Mouse (Mus musculus): ENCODE results near the gene Ap3b2.
A peak's percentile ranks its signal among the peaks of the same experiment; 100 is the strongest.
"Not testable (repeated sequence)": the region's sequence is repeated elsewhere in the genome, so short reads cannot be mapped to it uniquely, and the experiment has no call there.

The Ap3b2 gene

DNA sequence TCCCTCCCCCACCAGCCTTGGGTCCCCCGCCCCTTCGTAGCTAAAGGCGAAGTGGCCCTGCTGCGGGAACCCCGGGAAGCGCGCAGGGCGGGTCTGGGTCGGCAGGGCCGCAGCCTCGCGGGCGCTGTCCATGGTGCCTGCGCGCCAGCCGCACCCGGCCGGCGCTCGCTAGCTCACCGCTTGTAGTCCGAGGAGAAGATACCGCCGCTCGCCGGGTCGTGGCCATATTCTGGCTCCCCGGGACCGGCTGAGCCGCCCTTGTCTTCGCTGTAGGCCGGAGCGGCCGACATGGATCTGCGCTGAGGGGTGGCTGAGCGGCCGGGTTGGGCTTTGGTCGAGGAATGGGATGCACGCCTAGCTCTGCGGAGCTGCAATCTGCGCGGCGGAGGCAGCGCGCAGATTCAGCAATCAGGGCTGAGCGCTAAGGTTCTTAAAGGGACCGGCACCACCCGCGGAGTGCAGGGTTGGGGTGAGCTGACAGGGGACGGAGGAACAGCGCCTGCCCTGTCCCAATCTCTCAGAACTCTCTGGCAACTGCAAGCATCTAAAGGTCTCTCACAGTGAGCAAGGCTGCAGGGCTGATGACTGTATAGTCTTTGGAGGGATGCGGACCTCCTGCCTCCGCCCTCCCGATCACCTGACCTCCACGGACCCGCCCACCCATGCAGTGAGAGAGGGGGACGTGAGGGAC lies at the start of gene Ap3b2:
Gene Ap3b2 (minus strand): TSS at position 595 of the 691 bp plus-strand sequence.
- DNase-seq (ENCODE audit: low read depth), result no peak

DNA sequence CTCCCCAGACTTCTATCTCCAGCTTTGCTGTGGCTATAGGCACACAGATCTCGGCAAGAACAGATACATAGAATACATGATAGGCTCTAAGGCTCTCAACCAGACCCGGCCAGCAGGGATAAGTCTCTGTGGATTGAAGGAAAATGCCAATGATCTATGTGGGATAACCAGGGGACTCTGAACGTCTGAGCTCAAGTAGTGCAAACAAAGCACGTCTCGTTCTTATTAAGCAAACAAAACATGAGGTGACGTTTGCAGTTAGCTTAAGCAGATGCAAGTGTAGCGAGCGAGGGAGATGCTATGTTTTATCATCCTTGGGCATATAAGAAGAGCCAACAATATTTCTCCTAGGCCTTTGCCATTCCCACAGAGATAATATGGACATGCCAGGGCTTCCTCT lies 49.2 kb upstream of the Ap3b2 start:
- no peak for DNase-seq (ENCODE audit: low read depth)

DNA sequence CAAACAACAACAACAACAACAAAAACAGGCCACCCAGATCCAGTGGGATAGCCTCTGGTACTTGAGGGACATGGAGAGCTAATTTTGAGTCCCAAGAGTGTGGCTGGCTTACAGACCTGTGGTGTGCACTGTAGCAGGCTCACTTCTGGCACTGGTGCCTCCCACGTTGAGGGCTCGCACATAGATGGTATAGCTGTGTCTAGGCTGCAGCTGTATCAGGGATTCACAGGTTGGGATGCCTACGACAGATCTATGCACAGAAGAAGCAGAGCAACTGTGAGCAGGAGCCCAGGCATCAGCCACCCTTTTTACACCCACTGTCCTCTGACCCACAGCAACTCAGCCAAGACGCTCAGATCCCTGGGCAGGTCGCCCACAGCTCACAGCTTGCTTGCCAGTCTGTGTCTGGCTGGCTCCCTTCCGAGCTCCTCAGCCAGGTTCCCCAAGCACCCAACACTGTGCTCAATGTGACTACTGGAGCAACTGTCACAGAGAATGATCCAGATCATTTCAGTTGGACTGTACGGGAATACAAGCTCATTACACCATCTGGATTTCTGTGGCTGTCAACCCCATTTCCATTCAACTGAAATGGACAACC lies 48.3 kb upstream of the Ap3b2 start:
- no peak for DNase-seq (ENCODE audit: low read depth)

DNA sequence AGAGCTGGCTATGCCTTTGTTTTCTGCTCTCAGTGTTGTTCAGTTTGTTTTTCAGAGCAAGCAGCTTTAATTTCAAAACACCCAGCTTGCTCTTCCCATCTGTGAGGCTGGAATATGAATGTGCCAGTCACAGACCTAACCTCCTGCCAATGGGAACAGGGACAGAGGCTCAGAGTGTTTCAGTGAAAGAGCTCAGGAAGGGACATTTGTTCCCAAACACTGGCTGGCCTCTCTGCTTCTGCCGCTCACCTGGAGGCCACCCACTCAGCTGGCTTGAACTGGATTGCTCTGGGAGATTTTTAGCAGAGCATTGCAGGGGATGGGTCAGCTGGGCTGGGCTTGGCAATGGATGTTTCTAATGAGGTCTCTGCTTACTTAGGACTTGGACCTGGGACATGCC lies 47.3 kb upstream of the Ap3b2 start:
- DNase-seq (ENCODE audit: low read depth), result no peak

DNA sequence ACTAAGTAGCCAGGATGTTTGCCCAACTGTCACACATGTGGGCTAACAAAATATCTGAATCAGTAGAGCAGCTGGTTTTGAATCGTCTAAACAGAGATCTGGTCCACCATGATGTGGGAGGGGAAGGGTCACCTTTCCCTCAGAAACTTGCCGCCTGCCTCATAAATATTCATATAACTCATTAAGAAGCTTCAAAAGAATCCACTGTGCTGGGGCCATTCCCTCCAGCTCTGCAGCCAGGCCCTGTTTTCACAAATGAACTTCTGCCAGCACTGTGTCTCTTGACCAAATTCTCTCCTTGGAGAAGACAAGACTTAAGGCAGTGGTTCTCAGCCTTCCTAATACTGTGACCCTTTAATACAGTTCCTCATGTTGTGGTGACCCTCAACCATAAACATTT lies 45.8 kb upstream of the Ap3b2 start:
- no peak for DNase-seq (ENCODE audit: low read depth)

DNA sequence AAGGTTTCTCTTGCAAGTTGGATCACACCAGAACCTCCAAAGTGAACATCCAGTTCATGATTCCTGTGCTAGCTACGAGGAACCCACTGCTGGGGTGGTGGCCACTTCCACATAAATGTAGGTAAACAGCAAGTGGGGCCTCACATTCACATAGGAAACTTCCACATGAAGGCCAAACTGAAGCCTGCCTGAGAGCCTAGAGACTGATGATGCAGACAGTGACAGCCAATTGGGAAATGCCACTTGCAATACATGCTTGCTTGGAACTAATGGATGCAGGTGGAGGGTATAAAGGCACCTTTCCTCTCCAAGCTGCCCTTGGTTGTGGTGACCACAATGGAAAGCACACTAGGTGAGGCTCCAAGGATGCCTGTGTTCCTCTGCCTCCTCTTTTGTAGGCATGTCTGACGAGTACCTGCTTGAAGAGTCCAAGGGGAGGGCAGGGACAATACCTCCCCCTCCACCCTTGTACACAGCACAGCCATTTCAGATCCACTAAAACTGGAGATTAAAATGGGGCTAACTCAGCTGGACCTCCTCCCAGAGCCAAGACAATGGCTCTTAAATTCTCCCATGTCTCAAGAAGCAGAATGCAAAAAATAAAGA lies 44.4 kb upstream of the Ap3b2 start:
- DNase-seq (ENCODE audit: low read depth), result peak; percentile 39

DNA sequence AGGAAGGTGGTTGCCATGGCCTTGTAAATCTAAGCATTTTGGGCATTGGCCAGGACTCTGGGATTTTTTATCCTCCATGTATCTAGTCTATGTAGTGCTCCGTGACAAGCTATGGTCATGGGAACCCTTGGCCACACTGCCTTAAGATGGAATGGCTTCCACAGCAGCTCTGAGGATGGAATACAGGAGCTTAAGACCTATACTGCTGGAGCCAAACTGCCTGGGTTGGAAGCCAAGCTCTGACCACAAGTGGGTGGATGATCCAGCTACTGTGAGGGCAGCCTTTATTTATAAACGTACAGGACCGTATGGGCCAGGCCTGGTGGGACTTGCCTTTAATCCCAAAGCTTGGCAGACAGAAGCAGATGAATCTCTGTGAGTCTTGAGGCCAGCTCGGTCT lies 42.8 kb upstream of the Ap3b2 start:
- DNase-seq (ENCODE audit: low read depth), result no peak

DNA sequence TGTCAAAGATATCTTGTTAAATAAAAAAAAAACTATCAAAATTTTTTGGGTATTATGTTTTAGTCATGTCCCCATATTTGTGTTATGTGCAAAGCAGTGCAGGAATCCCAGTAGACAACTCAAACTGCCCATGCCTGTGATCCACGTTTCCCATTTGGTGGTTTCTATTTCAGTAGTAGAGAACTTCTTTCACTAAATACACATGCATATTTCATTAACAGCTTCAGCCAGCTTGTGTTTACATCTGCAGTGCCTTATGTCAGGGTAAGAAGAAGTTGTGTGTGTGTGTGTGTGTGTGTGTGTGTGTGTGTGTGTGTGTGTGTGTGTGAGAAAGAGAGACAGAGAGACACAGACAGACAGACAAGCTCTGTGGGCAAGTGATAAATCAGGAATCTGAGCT lies 37.7 kb upstream of the Ap3b2 start:
- DNase-seq (ENCODE audit: low read depth), result no peak

DNA sequence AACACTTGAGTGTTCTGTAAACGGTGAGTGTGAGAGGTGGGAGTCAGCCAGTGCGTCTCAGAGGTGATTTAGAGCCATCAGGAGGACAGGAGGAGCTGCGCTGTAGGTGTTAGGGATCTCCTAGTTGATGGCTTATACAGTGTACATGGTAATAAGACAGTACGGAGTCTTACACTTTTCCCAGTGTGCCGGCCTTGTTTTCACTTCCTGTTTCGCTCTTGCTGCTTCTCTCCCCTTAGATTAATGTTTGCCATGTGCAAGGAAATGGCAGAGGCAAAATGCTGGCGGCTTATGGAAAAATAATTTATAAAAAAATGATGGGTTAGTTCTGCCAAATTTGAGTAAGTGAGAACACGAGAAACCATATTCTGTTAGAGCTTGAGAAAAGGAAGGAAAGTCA lies 35.2 kb upstream of the Ap3b2 start:
- no peak for DNase-seq (ENCODE audit: low read depth)

DNA sequence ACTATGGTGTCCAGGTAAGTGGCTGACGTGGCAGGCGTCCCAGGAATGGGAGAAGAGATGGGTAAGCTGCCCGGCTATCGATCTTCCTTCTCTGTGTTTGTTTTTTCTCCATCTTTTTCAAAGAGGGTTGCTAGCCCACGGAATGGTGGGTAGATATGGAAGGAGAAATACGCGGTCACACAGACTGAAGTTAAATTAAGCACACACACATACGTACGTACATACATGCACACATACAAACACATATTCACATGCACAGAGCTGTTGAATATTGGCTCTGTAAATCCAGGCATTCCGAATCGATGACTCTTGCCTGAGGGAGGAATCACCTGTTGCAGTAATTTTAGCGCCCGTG lies 29.9 kb upstream of the Ap3b2 start:
- no peak for DNase-seq (ENCODE audit: low read depth)

DNA sequence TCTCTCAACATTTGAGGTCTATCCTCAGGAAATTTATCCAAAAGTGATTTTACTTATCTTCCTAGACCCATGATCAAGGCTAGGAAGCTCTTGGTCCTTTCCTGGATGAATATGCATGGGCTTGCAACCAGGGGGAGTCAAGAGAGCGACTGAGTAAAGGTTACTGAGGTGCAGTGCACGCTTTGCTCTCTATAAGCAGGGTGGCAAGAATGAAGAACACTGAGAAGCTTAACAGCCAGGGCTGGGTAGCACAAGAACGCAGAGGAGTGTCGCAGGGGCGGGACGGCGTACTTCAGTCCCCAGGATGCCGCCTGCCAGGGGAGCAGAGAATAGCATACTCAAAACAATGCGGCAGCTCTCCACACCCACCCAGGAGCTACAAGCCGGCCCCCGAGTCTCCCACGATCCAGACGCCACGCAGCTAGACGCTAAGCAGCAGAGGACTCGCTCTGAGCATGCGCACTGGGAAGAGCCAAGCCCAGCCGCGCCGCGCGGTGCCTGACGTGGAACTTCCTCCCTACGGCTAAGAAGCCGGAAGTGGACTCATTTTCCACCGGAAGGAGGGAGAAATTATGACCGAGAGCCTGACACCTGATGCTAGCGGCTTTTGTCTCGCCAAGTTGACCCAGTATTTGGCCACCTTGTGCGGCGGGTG lies 29.4 kb upstream of the Ap3b2 start:
- peak; percentile 93 for DNase-seq (ENCODE audit: low read depth)

DNA sequence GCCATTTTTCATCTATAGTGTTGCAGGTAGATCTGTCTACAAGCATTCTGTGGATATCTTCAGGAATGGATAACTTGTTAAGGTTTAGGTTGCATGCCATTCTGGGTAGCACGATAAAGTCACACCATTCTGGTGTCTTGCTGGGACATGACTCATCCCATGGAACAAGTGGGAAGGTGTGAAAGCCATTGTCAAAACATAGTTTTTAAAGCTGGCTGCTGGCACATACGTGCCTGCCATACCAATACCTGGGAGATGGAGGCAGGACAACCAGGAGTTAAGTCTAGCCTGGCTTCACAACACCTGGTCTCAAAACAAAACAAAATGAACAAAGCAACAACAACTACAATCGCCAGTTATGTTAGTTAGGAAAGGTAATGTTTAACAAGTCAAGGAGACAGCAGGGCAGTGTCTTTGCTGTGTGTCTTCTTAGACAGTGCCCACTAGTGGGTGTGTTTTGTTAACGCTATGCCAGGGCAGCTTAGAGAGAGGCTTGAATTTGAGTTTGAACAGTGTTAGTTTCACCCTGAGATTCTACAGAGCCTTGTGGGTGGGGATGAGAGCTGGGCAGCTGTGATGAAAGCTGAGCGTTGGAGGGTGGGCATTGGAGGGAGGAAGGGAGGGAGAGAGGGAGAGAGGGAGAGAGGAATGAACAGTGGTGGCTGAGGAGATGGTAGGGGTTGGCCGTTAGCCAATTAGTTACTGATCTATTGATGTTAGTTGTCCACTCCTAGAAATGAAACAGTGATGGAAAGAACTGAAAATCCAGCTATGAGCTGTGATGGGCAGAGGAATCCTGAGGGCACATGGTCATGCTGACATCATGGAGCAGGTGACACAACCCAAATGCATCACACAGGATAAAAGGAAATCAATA lies 22.7 kb upstream of the Ap3b2 start:
- no peak for DNase-seq (ENCODE audit: low read depth)

DNA sequence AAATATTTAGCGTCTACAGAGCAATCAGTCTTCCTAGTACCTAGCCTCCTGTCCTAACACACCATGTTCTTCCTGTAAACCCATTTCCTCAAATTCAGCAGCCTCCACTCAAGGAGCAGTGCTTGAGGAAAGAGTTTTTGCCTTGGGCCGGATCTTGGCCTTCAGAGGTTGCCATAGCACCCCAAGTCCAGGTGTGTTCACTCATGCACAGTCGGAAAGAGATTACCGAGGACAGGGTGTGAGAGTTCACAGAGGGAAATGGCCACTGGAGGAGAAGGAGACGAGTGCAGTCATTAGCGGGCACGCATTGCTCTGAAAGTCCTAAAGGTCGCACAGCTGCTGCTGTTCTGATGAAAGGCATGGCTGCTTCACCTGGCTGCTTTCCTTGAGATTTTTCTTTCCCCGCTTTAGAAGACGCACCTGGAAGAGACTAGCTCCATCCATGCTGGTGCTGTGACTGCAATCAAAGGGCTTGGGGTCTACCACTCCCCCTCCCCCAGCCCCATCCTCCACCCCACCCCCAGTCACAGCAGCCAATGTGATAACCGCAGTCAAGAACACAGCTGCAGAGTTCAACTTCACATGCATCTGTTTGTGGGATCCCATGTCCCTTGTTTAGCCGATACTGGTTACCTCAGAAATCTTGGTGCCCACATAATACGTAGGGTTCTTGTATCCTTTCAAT lies 21.3 kb upstream of the Ap3b2 start:
- no peak for DNase-seq (ENCODE audit: low read depth)

DNA sequence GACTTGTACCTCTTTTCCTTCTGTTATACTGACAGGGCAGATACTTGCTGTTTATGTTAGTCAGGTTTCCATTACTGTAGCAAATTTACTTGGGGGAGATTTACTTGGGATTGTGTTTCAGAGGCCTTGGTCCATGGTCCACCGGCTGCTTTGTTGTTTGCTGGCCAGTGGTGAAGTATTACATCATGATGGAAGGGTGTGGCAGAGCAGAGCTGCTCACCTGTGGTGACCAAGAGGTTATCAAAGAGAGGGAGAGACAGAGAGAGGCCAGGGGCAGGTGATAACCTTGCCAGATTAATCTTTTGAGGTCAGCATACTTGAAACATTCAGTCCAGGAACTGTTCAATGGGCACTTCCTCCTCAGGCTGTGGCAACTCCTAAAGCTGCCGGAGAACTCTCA lies 7.3 kb upstream of the Ap3b2 start:
- no peak for DNase-seq (ENCODE audit: low read depth)

DNA sequence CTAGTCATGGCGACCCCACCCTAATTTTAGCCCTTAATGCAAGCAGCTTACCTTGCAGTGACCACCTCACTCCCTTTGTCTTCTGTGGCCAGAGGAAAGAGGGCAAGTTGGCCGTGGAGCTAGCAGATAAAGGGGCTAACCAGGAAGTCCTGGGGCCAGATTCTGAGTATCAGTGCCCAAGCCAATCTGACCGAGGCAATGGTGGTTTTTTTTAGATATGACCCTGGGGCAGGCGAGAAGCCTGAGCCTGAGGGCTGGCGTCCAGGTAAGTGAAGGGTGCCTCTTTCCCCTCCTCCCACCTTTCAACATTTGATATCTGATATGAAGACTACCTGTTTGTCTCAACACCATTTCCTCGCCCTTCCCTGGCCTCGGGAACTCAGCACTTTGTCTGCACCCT lies 4.5 kb upstream of the Ap3b2 start, which contains the start of gene BC048679:
Gene BC048679 (minus strand): TSS at position 101 of the 400 bp plus-strand sequence.
- no peak for DNase-seq (ENCODE audit: low read depth)

DNA sequence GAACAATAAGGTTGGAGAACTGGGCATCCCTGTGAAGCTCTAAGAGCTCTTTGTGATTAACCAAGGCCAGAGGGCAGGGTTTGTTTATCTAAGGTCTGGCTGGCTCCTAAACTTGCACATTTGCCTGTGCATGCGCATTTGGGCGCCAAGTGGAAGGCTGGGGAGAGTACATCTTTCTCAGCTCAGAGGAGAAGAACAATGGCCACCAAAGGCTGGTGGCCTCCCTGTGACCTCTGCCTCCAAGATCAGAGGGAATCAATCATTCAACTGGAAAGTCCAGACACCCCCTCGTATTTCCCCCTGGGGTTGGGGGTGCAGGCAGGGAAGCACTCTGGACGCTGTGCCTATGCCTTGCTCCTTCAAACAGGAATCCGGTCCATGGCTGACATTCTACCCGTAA lies 3.4 kb upstream of the Ap3b2 start:
- no peak for DNase-seq (ENCODE audit: low read depth)

DNA sequence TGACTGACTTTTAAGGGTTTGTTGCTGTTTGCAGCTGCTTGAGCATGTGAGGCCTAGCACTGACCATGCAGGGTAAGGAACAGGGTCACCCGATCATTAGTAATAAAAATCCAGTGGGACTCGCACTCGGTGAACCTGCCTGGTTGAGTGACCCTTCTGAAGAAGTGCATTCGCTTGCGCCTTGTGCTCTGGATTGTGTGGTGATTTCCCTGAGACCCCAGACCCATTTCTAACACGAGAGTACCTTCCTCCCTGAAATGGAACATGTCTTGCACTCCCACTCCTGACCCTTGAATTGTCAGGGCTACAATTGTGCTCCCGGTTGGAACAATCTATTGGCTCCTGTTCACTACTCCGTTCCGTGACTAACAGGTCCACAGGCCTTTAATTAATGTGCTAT lies 1.1 kb downstream of the Ap3b2 start:
- no peak for DNase-seq (ENCODE audit: low read depth)

DNA sequence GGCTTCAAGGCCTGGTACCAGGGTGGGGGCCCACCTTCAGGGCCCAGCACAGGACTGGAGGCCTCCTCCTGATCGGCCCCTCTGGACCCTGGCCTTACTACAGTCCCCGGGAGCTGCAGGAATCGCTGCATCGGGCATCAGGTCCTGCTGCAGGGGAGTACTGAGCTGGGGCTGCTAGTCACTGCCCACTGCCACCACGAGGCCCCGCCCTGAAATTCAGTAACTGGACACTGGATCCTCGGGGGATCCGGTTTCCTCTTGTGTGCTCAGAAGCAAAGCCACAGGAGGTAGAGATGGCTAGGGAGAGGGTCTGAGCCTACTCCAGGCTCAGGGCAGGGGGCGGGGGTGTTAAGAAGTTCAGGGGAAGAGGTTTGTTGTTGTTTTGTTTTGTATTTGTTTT lies 4.1 kb downstream of the Ap3b2 start:
- peak; percentile 27 for DNase-seq (ENCODE audit: low read depth)

DNA sequence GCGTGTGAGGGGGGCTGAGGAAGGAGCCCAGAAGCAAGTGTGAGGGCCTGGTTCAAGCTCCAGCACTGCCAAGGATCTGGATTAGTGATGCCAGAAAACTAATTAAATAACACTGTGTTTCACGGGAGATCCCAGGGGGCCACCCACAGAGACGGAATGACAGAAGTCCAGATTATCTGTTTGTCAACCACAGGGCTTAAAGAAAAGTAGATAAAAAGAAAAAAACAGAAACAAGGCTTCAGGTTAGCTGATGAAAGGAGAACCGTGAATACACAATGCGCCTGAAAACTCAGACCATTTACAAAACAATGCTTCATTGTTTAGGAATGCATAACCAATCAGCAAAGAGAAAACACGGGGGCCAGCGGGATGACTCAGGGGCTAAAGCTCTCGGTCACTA lies 12.9 kb downstream of the Ap3b2 start:
- no peak for DNase-seq (ENCODE audit: low read depth)

DNA sequence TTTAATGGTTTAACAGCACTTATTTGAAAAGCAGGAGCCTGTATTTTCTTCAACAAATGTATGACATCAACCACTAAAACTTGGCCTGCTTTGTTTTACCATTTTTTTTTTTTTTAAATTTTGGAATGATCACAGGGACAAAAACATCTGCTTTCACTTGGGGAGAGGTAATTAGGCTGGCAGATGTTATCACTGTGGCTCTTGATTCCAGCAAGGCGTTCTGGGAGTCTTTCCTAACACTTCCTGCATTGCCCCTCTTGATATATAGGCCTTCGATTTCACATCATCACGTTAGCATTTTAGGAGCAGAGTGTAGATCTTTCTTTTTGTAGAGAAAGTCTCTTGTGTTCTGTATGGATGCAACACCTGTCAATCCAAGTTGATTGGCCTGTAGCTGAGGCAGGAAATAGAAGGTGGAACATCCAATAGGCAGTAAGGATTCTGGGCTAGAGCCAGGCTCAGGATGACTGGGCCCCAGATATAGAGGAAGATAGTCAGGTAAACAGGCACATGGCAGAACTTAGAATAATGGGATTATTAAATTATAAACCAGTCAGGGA lies 14.1 kb downstream of the Ap3b2 start:
- no peak for DNase-seq (ENCODE audit: low read depth)

DNA sequence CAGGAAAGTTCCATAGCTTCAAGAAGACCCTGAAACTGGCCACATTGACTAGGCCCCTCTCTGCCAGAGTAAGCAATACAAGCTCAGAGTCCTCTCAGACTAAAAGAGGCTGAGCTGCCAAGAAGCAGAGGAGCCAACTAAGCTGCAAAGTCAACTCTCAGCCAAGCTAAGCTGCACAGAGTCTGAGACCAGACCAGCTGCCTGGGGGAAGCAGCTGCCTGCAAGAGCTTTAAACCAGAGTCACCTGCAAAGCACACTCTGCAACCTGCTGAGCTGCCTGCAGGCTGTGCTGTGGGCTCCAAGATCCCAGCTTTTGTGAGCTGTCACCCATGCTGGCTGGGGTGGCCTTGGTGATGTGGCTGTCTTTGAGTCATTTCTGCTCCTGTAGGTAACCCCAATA lies 15.5 kb downstream of the Ap3b2 start:
- DNase-seq (ENCODE audit: low read depth), result not testable (repeated sequence)
